Mouse (Mus musculus) ES-E14 (cell line): ENCODE data around the gene Ociad2.

Source experiments
- CHD2 ChIP-seq: IDR thresholded peaks from 2 replicates; pipeline ENCODE4 v1.6.1; 2014; ENCODE audit warnings: mild to moderate bottlenecking, low read depth, low read length, inconsistent platforms
- HCFC1 ChIP-seq: IDR thresholded peaks from 2 replicates; pipeline ENCODE4 v1.6.1; 2012; ENCODE audit warnings: low read length, inconsistent platforms, borderline replicate concordance; ENCODE audit not compliant: insufficient read depth
- MAFK ChIP-seq: IDR thresholded peaks from 2 replicates; pipeline ENCODE4 v1.6.1; 2014; ENCODE audit warnings: mild to moderate bottlenecking, low read depth, low read length, inconsistent platforms; ENCODE audit not compliant: insufficient read depth
- ZC3H11A ChIP-seq: IDR thresholded peaks from 2 replicates; pipeline ENCODE4 v1.6.1; 2012; ENCODE audit warnings: low read depth, mild to moderate bottlenecking, inconsistent platforms, low read length, borderline replicate concordance
- ZNF384 ChIP-seq: IDR thresholded peaks from 2 replicates; pipeline ENCODE4 v1.6.1; 2012; ENCODE audit warnings: low read depth, low read length, inconsistent platforms

DNA sequence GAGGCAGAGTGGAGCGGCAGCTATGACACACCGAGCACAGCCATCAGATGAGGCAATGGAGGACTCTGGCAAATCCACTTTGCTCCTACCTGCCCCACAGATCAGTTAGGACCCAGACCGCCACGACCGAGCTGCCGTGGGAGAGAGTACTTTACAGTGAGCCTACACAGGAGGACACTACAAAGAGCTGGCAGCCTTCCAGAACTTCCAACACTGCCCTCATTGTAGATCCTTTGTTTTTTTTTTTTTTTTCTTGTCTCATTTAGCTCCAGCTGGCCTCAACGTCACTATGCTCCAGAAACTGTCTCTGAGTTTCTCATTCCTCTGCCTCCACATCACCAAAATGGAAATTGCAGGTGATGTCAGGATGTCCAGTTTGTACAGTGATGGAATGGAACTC lies 12.7 kb upstream of the Ociad2 start:
- TF ChIP-seq MAFK (no peak), ZC3H11A (no peak), ZNF384 (no peak), HCFC1 (no peak), CHD2 (no peak)
